Mouse (Mus musculus) layer of hippocampus, postnatal 25 days (tissue): ENCODE results near the gene Vash1. TPM values are rescaled to one million over a fixed set of nuclear protein-coding genes. Genes with fewer than 3 reads are reported as not detected.

Source experiments
- DNase-seq, 2 experiments: peaks; one replicate each; pipeline ENCODE4 v3.0.0; 2022; ENCODE audit warnings: mixed read lengths in 2 of 2, low spot score in 1 of 2; ENCODE audit errors: extremely low spot score in 1 of 2
- total RNA-seq, 2 experiments: library from RNA; stranded (reverse); gene quantifications; 2 replicates each; pipeline ENCODE4 v1.2.3; 2021

Vash1 gene
- total RNA-seq, 2 experiments from 2014 or later = 46.1 to 55.2 TPM

DNA sequence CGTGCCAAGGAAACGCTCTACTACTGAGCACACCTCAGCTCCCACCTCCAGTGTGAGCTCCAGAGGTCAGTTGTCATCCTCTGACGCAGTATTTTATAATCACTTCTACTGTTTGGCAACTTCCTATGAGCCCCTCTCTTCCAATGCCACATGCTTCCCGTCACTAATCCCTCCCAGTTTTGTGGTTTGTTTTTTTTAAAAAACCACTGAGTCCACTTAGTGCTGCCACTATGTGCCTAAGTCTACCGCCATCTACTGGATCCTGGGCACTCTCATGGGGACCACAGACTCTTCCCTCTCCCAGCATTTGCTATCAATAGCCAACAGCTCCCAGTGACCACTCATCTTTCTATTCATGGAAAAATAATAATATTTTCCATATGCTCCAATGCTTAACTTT, 35.5 kb downstream of the Vash1 start:
- DNase-seq = no peak

DNA sequence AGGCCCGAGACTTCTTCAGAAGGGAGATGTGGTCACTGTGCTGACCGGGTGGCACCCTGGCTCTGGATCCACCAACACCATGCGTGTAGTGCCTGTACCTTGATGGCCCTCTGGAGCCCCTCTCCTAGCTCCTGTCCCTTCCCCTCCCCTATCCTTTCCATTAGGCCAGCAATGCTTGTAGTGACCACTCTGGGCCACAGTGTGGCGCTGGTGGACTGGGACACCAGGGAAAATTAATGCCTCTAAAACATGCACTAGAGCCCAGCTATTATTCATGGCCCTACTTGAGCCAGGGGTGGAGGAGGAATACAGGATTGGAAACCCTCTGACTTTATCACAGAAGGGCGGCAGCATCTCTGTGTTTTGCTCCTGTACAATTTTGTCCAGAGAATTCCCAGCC, 36.9 kb downstream of the Vash1 start:
- peak; percentile 80 to 89 for DNase-seq

DNA sequence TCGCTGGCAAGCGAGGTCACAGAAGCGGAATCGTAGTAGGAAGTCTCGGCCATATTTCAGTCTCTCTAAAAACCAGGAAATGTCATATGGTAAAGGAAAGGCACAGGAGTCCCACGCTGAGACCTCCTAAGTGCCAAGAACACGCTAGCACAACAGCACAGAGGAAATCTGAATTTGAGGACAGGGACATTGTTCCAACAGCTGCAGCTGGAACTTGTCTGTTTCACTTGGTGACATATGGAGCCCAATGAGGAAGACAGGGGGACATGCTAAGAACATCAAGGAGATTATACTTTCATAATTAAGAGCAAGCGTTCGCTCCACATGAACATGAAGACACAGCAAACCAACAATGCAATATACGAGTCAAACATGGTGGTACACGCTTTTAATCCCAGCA, 38.5 kb downstream of the Vash1 start:
- DNase-seq = no peak

DNA sequence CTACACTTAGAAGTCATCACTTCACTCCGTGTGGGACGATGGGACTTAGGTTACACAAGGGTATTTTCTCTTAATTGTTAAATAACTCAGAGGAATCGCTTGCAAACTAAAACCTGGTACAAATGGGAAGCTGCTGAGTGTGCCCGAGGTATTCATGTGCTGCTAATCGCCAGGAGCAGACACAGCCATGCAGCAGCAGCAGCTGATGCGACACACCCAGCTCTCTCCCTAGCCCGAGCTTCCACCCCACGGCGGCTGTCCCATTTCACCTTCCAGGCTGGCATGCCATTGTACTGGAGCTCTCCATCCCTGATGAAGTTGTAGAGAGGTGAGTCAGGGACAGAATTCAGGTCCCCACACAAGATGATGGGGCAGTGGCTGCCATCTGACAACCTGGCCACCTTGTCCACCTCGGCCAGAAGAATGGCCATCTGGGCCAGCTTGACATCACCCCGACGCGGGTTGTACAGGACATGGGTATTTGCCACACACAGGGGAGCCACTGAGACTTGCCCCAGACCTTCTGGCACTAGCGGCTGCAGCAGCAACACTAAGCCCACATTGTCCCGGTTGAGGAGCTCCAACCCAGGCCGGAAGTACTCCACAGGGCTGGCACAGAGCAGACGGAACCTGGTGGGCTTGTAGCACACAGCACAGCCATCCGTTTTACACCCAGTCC, 41.6 kb downstream of the Vash1 start:
- DNase-seq = no peak

DNA sequence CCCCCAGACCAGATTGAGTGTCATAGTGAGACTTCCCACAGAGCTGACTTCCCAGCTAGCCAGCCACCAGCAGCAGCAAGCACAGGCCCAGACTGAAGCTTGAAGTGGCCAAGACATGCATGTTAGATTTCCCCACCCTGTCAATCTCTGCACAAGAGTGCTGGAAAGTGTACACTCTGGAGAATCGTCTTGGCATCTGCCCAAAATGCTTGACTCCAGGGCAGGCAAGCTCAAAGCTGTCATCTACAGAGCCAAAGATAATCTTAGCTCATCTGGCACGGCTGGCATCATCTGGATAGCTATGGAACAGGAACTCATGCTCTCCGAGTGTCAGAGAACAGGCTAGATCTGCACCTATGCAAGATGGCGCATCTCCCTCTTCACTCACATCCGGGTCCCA, 43.0 kb downstream of the Vash1 start:
- no peak for DNase-seq

DNA sequence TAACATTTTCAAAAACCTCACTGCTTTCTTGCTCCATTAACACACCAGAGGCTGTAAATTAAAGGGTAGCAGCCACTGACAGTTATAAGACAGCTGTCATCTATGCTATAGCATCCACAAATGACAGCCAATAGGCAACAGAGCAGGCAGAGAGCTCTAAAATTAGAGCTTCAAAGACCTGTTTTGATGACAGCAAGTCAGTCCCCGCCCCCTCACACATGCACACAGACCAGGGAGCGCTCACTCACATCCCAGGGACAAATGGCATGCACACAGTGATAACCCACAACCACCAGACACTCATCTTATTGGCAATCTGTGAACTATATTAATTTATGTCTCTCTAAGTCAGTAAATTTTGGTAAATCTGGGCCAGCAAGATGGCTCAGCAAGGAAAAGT, 45.8 kb downstream of the Vash1 start:
- DNase-seq = no peak

DNA sequence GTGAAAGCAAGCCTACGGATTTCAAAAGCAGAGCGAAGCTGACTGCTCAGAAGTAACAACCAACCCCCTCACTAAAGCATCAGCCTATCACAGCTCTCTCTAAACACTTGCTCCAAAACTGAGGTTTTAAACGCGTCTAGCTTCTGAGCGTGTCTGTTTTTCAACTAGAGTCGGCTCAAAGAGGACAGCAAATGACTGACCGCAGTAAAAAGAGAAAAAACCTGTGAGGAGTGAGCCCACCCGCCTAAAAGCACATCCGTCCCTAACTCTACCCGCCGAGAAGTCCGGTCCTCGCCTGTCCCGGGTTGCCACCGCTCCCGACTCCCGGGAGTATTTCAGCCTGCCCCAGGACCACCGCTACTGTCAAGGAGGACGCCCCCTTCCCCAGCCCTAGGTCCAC, 47.2 kb downstream of the Vash1 start:
- peak in 1 of 2 experiments; percentile 25 for DNase-seq

DNA sequence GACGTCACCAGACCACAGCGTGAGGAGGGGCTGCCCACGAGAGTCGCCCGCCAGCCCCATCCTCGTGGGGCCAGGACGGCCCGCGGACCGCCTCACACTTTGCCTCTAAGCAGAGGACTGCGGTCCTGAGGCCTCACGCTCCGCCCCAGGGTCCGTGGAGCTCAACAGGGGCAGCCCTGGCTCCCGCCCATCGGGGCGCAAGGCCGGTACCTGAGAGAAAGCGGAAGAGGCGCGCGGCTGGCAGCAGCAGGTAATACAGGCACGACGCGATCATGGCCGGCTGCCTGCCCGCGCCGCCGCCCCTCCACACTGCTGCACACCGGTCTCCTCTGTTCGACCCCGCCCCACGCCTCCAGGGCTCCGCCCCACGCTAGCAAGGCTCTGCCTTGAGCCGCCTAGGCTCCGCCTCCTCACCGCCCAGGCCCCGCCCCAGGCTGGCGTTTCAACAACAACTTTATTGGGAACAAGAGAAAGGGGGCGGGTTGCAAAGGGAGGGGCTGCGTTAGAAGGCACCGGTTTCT, 47.7 kb downstream of the Vash1 start, which contains the start of gene Angel1:
Gene Angel1 (minus strand): TSS at position 341 of the 521 bp plus-strand sequence.
- peak; percentile 79 to 83 for DNase-seq

DNA sequence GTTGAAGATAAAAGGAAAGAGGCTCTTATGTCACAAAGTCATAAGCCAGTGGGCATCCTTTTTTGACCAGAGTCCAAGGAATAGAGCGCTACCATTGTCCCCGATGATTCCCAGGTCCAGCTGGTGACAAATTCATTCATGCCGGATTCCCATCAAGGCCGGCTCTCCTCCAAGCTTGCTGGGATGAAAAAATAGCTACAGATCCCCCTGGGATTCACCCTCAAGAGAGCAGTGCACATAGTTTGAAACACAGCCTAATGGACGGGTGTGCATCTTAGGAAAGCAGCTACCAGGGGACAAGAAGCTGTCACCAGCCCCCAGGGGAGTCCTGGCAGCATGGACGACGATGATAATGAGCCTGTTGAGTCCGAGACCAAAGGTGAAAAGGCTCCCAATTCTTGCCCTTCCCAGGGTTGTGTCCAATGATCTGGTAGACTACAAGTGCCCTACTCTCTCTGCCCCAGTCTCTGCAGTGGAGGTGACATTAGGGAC, 55.9 kb downstream of the Vash1 start, which contains the start of gene Lrrc74a:
Gene Lrrc74a (plus strand): TSS at position 51 of the 492 bp plus-strand sequence.
- DNase-seq = no peak

Other genes with a start within 250 kb of the Vash1 start
- 1 to 10 TPM; 4.6 to 8.0 TPM for gene Angel1, start 47.8 kb downstream of the Vash1 start, total RNA-seq
- gene Lrrc74a, start 55.7 kb downstream of the Vash1 start, total RNA-seq = not detected
- 10 to 100 TPM; 68.0 to 70.8 TPM for gene Irf2bpl, start 206.1 kb downstream of the Vash1 start, total RNA-seq